Mouse (Mus musculus) liver, postnatal 0 days (tissue): ENCODE measurements around the gene Rplp1.

Experiments used
- CTCF ChIP-seq: sonication (generic); IDR thresholded peaks from 2 replicates; pipeline ENCODE4 v1.5.1; 2016; ENCODE audit warnings: antibody characterized with exemption, low read depth
- EP300 ChIP-seq: IDR thresholded peaks from 2 replicates; pipeline ENCODE4 v1.6.1; 2016; ENCODE audit warnings: antibody characterized with exemption, low read depth, mild to moderate bottlenecking

DNA sequence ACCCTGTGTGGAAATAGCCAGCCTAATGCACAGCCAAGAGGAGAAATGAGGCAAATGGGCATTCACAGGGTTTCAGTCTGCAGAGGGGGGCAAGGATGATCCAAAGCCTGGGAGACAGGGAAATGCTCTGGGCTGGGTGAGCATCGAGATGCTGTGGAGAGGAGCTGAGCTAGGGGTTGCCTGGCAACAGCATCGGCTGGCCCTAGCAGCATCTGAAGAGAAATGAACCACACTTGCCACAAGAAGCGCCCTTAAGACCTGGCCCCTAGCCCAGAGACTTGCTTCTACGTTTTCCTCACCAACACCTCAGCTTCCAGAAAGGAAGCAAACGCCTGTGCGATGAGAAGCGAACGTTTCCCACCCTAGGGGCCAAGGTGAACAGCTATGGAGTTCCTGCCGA lies 11.9 kb downstream of the Rplp1 start:
- TF ChIP-seq CTCF (no peak), EP300 (no peak)
